Mouse (Mus musculus): ENCODE measurements around the gene Cradd.
A peak's percentile ranks its signal among the peaks of the same experiment; 100 is the strongest.

The Cradd gene

DNA sequence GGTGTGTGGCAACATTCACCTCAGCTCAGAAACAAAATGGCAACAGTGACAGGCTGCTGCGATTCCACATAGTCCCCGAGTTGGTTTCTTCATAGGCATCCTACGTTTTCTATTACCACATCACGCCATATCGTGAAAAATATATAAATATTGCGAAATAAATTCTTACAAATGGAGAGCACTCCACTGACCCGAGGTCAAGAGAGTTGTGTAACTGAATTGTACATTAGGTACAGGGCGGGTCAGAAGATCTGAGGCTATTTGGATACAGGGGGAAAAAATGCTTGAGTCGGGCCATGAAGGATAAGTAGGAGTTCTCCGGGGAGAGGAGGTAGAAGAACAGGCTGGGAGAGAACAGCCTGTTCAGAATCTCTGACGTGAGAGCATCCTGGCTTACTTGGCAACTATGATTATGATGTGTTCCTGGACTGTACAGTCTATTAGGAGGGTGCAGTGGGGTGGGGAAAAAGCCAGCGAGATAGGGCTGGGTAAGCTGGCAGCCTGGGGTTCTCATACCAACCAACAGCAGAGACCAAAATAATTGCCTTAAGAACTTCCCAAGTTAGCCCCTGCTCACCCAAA is 37.4 kb upstream of the Cradd start:
- Histone ChIP-seq H3K27me3 (ENCODE audit: insufficient read depth, low read length) (no peaks in the 10 kb centered on the region), H3K9me3 (ENCODE audit: low read length) (peaks cover 9% of the 10 kb centered on the region), H3K36me3 (ENCODE audit: insufficient read depth, low read length) (no peaks in the 10 kb centered on the region), H3K4me3 (replicated peaks; ENCODE audit: low read length) (no peak overlapping the region), H3K4me1 (replicated peaks; ENCODE audit: low read depth, low read length) (peaks cover 18% of the 10 kb centered on the region)
- TF ChIP-seq NANOG (IDR thresholded peaks at IDR 0.05; ENCODE audit: borderline replicate concordance, low read length) = no peak
- TF ChIP-seq POU5F1 (IDR thresholded peaks at IDR 0.05; ENCODE audit: borderline replicate concordance, low read length) = no peak
- no peak for TF ChIP-seq CTCF (conservative IDR thresholded peaks at IDR 0.05; ENCODE audit: low read length)

DNA sequence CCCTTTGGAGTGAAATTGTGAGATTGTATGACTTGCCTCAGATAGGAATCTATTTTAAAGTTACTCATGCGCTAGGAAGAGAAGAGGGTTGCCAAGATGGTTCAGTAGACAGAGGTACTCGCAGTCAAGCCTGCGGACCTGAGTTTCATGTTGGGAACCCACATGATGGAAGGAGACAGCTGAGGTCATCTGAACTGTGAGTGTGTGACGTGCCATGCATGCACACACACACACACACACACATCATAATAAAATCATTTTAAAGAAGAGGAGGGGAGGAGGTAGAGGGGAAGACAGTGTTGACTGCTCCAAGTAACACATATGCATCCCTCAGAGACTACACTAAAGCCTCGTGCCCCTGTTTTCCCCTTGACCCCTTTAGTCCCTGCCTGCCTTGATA is 36.1 kb upstream of the Cradd start:
- TF ChIP-seq POU5F1 (IDR thresholded peaks at IDR 0.05; ENCODE audit: borderline replicate concordance, low read length) (no peak), NANOG (IDR thresholded peaks at IDR 0.05; ENCODE audit: borderline replicate concordance, low read length) (no peak), CTCF (conservative IDR thresholded peaks at IDR 0.05; ENCODE audit: low read length) (no peak)
- Histone ChIP-seq H3K4me3 (replicated peaks; ENCODE audit: low read length) (no peak overlapping the region), H3K4me1 (replicated peaks; ENCODE audit: low read depth, low read length) (peaks cover 31% of the 10 kb centered on the region), H3K9me3 (ENCODE audit: low read length) (peaks cover 7% of the 10 kb centered on the region), H3K36me3 (ENCODE audit: insufficient read depth, low read length) (no peaks in the 10 kb centered on the region), H3K27me3 (ENCODE audit: insufficient read depth, low read length) (no peaks in the 10 kb centered on the region)

DNA sequence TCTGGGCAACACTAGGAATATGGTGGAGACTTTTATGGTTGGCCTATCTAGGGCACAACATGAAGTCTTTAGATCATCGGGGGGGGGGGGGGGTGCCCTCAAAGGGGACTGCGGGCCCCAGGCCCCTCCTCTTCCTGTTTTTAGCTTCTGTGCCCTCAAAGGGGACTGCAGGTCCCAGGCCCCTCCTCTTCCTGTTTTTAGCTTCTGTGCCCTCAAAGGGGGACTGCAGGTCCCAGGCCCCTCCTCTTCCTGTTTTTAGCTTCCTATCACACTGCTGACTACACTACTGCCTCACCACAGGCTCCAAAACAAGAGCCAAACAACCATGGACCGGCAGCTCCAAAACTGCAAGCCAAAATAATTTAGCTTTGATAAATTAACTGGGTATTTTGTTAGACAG is 33.8 kb upstream of the Cradd start:
- H3K27me3 ChIP-seq (ENCODE audit: insufficient read depth, low read length) = no peaks in the 10 kb centered on the region
- peaks cover 51% of the 10 kb centered on the region for H3K4me1 ChIP-seq (replicated peaks; ENCODE audit: low read depth, low read length)
- TF ChIP-seq CTCF (conservative IDR thresholded peaks at IDR 0.05; ENCODE audit: low read length) (no peak), POU5F1 (IDR thresholded peaks at IDR 0.05; ENCODE audit: borderline replicate concordance, low read length) (no peak), NANOG (IDR thresholded peaks at IDR 0.05; ENCODE audit: borderline replicate concordance, low read length) (no peak)
- H3K4me3 ChIP-seq (replicated peaks; ENCODE audit: low read length) = peak overlapping the region; percentile 75
- no peaks in the 10 kb centered on the region for H3K36me3 ChIP-seq (ENCODE audit: insufficient read depth, low read length)
- H3K9me3 ChIP-seq (ENCODE audit: low read length) = no peaks in the 10 kb centered on the region

DNA sequence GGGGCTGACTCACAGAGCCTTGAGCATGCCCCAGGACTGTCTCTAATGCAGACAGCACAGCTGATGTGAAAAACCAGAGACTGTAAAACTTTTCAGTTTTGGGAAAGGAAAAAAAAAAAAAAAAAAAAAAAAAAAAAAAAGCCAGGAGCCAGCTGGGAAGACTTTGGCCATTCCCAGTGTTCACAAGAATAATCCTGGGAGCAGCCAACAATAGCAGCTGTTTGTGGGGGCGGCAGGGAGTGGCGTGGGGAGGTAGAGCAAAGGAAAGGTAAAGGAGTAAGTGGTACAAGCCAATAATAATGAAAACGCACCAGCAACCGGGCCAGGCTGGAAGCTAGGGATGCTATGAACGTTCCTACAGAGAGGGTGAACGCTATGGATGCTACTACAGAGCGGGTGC is 32.8 kb upstream of the Cradd start:
- Histone ChIP-seq H3K9me3 (ENCODE audit: low read length) (no peaks in the 10 kb centered on the region), H3K27me3 (ENCODE audit: insufficient read depth, low read length) (0 out of 2 replicates have a peak, but pooled peaks cover 4% of the 10 kb centered on the region), H3K4me3 (replicated peaks; ENCODE audit: low read length) (peak overlapping the region; percentile 2; the same call in 1 of the 2 replicates), H3K4me1 (replicated peaks; ENCODE audit: low read depth, low read length) (peaks cover 61% of the 10 kb centered on the region), H3K36me3 (ENCODE audit: insufficient read depth, low read length) (no peaks in the 10 kb centered on the region)
- TF ChIP-seq CTCF (conservative IDR thresholded peaks at IDR 0.05; ENCODE audit: low read length) = no peak
- TF ChIP-seq POU5F1 (IDR thresholded peaks at IDR 0.05; ENCODE audit: borderline replicate concordance, low read length) = no peak
- no peak for TF ChIP-seq NANOG (IDR thresholded peaks at IDR 0.05; ENCODE audit: borderline replicate concordance, low read length)

DNA sequence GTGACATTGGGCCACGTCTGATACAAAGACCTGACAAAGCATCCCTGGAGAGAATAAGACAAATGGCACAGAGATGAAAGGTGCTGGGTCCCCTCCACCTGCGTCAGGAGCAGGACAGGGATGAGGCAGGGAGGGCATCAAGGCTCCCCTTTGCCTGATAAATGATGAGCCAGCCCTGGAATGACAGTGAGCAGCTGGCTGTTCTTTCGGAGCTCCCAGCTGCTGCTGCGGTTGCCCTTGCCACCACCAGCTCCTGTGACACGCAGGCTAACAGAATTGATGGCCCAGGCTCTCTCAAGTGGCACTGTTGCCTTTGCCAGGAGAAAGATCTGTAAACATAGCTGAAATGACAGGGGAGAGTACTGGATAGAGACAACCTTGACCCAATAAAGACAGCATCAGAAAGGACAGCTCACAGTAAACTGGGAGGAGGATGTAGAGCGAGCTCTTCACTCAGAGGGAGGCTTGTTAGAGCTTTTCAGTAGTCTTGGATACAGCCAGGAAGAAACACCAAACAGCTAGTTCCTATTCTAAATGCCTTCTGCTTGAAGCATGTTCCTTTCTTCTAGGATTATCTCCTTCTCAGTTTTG is 31.8 kb upstream of the Cradd start:
- H3K27me3 ChIP-seq (ENCODE audit: insufficient read depth, low read length) = 0 out of 2 replicates have a peak, but pooled peaks cover 4% of the 10 kb centered on the region

DNA sequence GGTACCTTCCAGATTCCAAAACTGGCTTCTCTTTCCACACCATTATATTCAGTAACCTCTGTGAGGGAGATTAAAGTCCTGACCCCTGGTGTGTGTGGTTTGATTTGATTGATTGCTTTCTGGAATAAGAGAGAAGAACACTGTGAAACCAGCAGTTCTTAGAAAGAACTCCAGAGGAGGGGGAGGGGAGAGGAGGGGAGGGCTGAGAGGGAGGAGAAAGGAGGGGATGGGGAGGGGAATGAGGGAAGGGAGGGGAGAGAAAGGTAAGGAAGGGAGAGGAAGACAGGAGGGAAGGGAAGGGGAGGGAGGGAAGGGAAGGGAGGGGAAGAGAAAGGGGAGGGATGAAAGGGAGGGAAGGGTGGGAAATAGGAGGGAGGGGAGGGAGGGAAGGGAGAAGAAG is 30.7 kb upstream of the Cradd start:
- Histone ChIP-seq H3K4me3 (replicated peaks; ENCODE audit: low read length) (peak overlapping the region; percentile 45; the same call in 1 of the 2 replicates), H3K4me1 (replicated peaks; ENCODE audit: low read depth, low read length) (peaks cover 80% of the 10 kb centered on the region), H3K9me3 (ENCODE audit: low read length) (no peaks in the 10 kb centered on the region), H3K36me3 (ENCODE audit: insufficient read depth, low read length) (no peaks in the 10 kb centered on the region), H3K27me3 (ENCODE audit: insufficient read depth, low read length) (0 out of 2 replicates have a peak, but pooled peaks cover 4% of the 10 kb centered on the region)
- TF ChIP-seq NANOG (IDR thresholded peaks at IDR 0.05; ENCODE audit: borderline replicate concordance, low read length) (no peak), CTCF (conservative IDR thresholded peaks at IDR 0.05; ENCODE audit: low read length) (no peak), POU5F1 (IDR thresholded peaks at IDR 0.05; ENCODE audit: borderline replicate concordance, low read length) (no peak)

More for the DNA sequence above, 31.8 kb upstream of the Cradd start:
- peaks cover 70% of the 10 kb centered on the region for H3K4me1 ChIP-seq (replicated peaks; ENCODE audit: low read depth, low read length)
- TF ChIP-seq CTCF (conservative IDR thresholded peaks at IDR 0.05; ENCODE audit: low read length) = no peak
- TF ChIP-seq NANOG (IDR thresholded peaks at IDR 0.05; ENCODE audit: borderline replicate concordance, low read length) = no peak
- no peak for TF ChIP-seq POU5F1 (IDR thresholded peaks at IDR 0.05; ENCODE audit: borderline replicate concordance, low read length)
- H3K36me3 ChIP-seq (ENCODE audit: insufficient read depth, low read length) = no peaks in the 10 kb centered on the region
- no peak overlapping the region for H3K4me3 ChIP-seq (replicated peaks; ENCODE audit: low read length)
- no peaks in the 10 kb centered on the region for H3K9me3 ChIP-seq (ENCODE audit: low read length)

DNA sequence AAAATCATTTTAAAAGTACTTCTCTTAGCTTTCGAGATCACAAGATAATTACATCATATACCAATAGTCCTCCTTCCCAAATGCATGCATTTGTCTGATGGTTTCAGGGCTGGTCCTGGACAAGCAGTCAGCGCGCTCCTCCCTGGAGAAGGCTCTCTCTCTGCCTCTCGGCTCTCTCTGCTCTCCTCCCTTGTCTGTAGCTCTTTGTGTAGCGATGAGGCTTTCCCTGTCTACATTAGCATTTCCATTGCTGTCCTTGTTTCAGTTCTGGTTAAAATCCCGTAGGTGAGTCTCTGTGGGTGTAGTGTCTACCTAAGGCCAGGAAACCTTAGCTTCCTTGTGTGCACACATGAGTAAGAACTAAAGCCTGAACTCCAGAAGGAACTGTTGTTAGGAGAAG is 30.1 kb upstream of the Cradd start:
- Histone ChIP-seq H3K4me3 (replicated peaks; ENCODE audit: low read length) (peak overlapping the region; percentile 45), H3K9me3 (ENCODE audit: low read length) (no peaks in the 10 kb centered on the region), H3K27me3 (ENCODE audit: insufficient read depth, low read length) (0 out of 2 replicates have a peak, but pooled peaks cover 4% of the 10 kb centered on the region), H3K4me1 (replicated peaks; ENCODE audit: low read depth, low read length) (peaks cover 83% of the 10 kb centered on the region), H3K36me3 (ENCODE audit: insufficient read depth, low read length) (no peaks in the 10 kb centered on the region)
- TF ChIP-seq NANOG (IDR thresholded peaks at IDR 0.05; ENCODE audit: borderline replicate concordance, low read length) (peak; percentile 32; the same call in 1 of the 2 replicates), POU5F1 (IDR thresholded peaks at IDR 0.05; ENCODE audit: borderline replicate concordance, low read length) (peak; percentile 24; the same call in 1 of the 2 replicates), CTCF (conservative IDR thresholded peaks at IDR 0.05; ENCODE audit: low read length) (no peak)

DNA sequence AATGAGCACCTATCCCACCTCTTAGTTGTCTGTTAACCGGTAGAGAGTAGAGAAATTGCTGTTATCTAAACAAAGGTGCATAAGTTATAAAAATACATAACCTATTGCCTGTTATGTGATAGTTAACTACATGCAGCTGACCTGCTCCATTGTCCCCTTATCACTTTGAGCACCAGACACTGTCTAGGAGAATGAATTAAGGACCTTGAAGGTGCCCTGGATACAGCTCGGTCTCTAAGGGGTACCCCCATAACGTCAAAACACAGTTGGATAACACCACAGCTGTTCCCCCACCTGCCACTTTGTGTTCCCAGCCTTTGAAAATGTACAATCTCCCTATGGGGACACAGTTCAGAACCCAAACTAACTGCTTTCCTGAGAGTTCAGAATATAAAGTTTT is 24.5 kb upstream of the Cradd start:
- no peak for TF ChIP-seq CTCF (conservative IDR thresholded peaks at IDR 0.05; ENCODE audit: low read length)
- no peak for TF ChIP-seq NANOG (IDR thresholded peaks at IDR 0.05; ENCODE audit: borderline replicate concordance, low read length)
- no peak for TF ChIP-seq POU5F1 (IDR thresholded peaks at IDR 0.05; ENCODE audit: borderline replicate concordance, low read length)
- Histone ChIP-seq H3K36me3 (ENCODE audit: insufficient read depth, low read length) (no peaks in the 10 kb centered on the region), H3K27me3 (ENCODE audit: insufficient read depth, low read length) (0 out of 2 replicates have a peak, but pooled peaks cover 4% of the 10 kb centered on the region), H3K9me3 (ENCODE audit: low read length) (peaks cover 4% of the 10 kb centered on the region; the same call in 1 of the 2 replicates), H3K4me3 (replicated peaks; ENCODE audit: low read length) (no peak overlapping the region), H3K4me1 (replicated peaks; ENCODE audit: low read depth, low read length) (peaks cover 44% of the 10 kb centered on the region)

Measured in E14TG2a.4 (cell line).